Mouse (Mus musculus) intestine, embryonic 15.5 days (tissue): Measurements from ENCODE around the gene Itpr2. TPM values are rescaled to one million over a fixed set of nuclear protein-coding genes. Genes with fewer than 3 reads are reported as not detected.

Experiments used
- ATAC-seq: fragments of 200-750 bp; cut with Nextera tagmentation; 2 replicates; pipeline ENCODE4 v1.8.0; 2017; ENCODE audit warnings: moderate TSS enrichment, moderate library complexity
- H3K27ac ChIP-seq: fragments of 300-500 bp; sonication (generic); 2 replicates; pipeline ENCODE4 v1.5.1; 2015; ENCODE audit warnings: mild to moderate bottlenecking, inconsistent platforms
- H3K27me3 ChIP-seq: fragments of 300-500 bp; sonication (generic); replicated peaks from 2 replicates; pipeline ENCODE4 v1.6.1; 2015; ENCODE audit warnings: inconsistent platforms
- H3K36me3 ChIP-seq: fragments of 300-500 bp; sonication (generic); 2 replicates; pipeline ENCODE4 v1.6.1; 2015; ENCODE audit warnings: inconsistent platforms
- H3K4me1 ChIP-seq: fragments of 300-500 bp; sonication (generic); replicated peaks from 2 replicates; pipeline ENCODE4 v1.6.1; 2015; ENCODE audit warnings: inconsistent platforms
- H3K4me2 ChIP-seq: fragments of 300-500 bp; sonication (generic); replicated peaks from 2 replicates; pipeline ENCODE4 v1.6.1; 2015; ENCODE audit warnings: mild to moderate bottlenecking, inconsistent platforms
- H3K4me3 ChIP-seq: fragments of 300-500 bp; sonication (generic); replicated peaks from 2 replicates; pipeline ENCODE4 v1.5.1; 2015; ENCODE audit warnings: inconsistent platforms
- H3K9ac ChIP-seq: fragments of 300-500 bp; sonication (generic); 2 replicates; pipeline ENCODE4 v1.6.1; 2015; ENCODE audit warnings: inconsistent platforms
- H3K9me3 ChIP-seq: fragments of 300-500 bp; sonication (generic); 2 replicates; pipeline ENCODE4 v1.6.1; 2016; ENCODE audit warnings: inconsistent platforms
- WGBS: fragments of 180-500 bp; shearing (Covaris S2); methylation state at CpG from one replicate; pipeline ENCODE4 v1.1.7; 2015; 5-methylcytosine and 5-hydroxymethylcytosine counted together
- polyA plus RNA-seq: library from polyadenylated mRNA; unstranded; fragments of >200 nt; fragmentation: Nextera tagmentation; extraction: Ambion mirVana; gene quantifications from 2 replicates; pipeline ENCODE4 v1.2.1, GENCODE M21; 2015

Gene Itpr2
- polyA plus RNA-seq, 1 experiment from 2014 or later = 8.8 TPM

DNA sequence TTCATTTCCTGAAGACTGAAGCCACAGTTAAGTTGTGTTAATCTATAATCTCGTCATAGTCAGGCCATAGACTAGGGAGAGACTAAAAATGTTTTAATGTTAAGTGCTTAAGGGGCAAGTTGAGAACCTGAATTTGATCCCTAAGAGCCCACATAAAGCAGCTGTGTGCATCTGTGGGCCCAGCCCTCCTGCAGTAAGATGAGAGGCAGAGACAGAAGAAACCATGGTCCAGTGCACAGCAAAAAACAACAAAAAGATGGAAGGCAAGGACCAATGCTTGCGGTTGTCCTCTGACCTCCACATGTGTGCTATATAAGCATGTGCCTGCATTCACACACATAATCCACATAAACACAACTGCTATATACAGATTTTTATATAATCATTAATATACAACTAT, 191.8 kb downstream of the Itpr2 start:
- Histone ChIP-seq H3K36me3 (no peaks in the 10 kb centered on the region), H3K4me3 (no peak overlapping the region), H3K9ac (no peak overlapping the region), H3K4me2 (no peak overlapping the region), H3K27ac (no peak overlapping the region), H3K9me3 (no peaks in the 10 kb centered on the region), H3K4me1 (no peaks in the 10 kb centered on the region; the same call in 1 of the 2 replicates), H3K27me3 (no peaks in the 10 kb centered on the region)
- WGBS = 64% methylated on average over 2 of the region's 2 CpGs
- ATAC-seq = no peak

DNA sequence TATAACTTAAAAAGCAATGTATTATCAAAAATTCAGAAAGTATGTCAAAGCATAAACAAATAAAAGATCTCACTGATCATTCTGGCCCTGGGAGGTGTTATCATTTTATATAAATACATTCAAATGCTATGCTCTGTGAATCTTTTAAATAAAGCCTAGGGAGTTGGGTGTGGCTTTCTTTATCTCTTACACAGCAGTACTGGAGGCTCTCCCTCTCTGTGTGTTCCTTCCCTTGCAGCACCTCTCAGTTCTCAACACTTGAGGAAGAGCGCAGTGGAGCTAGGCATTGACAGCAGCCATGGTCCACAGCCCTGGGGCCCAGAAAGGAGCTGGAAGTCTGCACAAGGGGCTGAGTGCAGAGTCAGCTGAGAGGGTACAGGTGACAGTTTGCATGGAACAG, 192.7 kb downstream of the Itpr2 start:
- 0 out of 2 replicates have a peak, but pooled peaks have one; percentile 39 for ATAC-seq
- no peak overlapping the region for H3K4me3 ChIP-seq
- H3K4me2 ChIP-seq = no peak overlapping the region
- H3K27me3 ChIP-seq = no peaks in the 10 kb centered on the region
- H3K9me3 ChIP-seq = no peaks in the 10 kb centered on the region
- no peak overlapping the region for H3K27ac ChIP-seq
- no peaks in the 10 kb centered on the region for H3K36me3 ChIP-seq
- H3K9ac ChIP-seq = no peak overlapping the region
- WGBS = 58% methylated on average over 1 of the region's 1 CpGs
- no peaks in the 10 kb centered on the region; the same call in 1 of the 2 replicates for H3K4me1 ChIP-seq

GRCm38 (mm10) chr6:146305995-146306394, 196.0 kb downstream of the Itpr2 start:
- H3K27ac ChIP-seq = no peak overlapping the region
- no peaks in the 10 kb centered on the region for H3K9me3 ChIP-seq
- ATAC-seq = no peak
- H3K4me2 ChIP-seq = no peak overlapping the region
- 74% methylated on average over 3 of the region's 3 CpGs for WGBS
- no peaks in the 10 kb centered on the region; the same call in 1 of the 2 replicates for H3K4me1 ChIP-seq
- H3K36me3 ChIP-seq = no peaks in the 10 kb centered on the region
- no peak overlapping the region for H3K4me3 ChIP-seq
- H3K27me3 ChIP-seq = no peaks in the 10 kb centered on the region
- no peak overlapping the region for H3K9ac ChIP-seq

DNA sequence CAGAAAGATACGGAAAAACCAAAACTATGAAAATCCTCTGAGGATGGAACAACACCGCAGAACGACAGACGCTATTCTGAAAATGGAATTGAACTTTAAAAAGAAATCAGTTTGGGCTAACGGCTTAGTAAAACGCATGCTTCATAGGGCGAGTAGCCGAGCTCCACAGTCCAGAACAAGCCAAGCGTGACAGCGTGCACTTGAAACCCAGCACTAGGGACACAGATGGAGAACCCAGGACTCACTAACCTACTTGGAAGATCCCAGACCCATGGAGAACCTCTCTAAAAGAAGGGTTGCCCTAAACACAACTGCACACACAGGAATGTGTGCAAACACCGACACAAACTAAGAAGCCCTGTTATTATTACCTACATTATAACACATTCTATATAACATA, 197.9 kb downstream of the Itpr2 start:
- no peak for ATAC-seq
- Histone ChIP-seq H3K4me1 (no peaks in the 10 kb centered on the region), H3K27me3 (no peaks in the 10 kb centered on the region), H3K4me3 (no peak overlapping the region), H3K27ac (no peak overlapping the region), H3K9me3 (no peaks in the 10 kb centered on the region), H3K9ac (no peak overlapping the region), H3K36me3 (no peaks in the 10 kb centered on the region), H3K4me2 (no peak overlapping the region)
- WGBS = 95% methylated on average over 11 of the region's 11 CpGs

DNA sequence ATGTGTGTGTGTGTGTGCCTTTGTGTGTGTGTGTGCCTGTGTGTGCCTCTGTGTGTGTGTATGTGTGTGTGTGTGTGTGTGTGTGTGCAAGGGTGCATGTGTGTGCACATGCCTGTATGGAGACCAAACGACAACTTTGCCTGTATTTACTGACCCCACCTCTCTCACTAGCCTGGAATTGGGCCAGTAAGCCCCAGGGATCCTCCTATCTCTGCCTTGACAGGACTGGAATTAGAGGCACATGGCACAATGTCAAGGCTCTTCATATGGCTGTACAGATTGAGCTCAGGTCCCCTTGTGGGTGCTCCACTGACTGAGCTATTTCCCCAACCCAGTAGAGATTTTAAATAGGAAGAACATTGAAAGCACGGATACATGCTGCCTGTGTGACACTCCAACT, 198.7 kb downstream of the Itpr2 start:
- H3K9me3 ChIP-seq = no peaks in the 10 kb centered on the region
- no peaks in the 10 kb centered on the region for H3K4me1 ChIP-seq
- ATAC-seq = no peak
- no peaks in the 10 kb centered on the region for H3K27me3 ChIP-seq
- no peak overlapping the region for H3K9ac ChIP-seq
- H3K4me3 ChIP-seq = no peak overlapping the region
- H3K4me2 ChIP-seq = no peak overlapping the region
- H3K27ac ChIP-seq = no peak overlapping the region
- H3K36me3 ChIP-seq = no peaks in the 10 kb centered on the region
- 78% methylated on average over 2 of the region's 2 CpGs for WGBS

DNA sequence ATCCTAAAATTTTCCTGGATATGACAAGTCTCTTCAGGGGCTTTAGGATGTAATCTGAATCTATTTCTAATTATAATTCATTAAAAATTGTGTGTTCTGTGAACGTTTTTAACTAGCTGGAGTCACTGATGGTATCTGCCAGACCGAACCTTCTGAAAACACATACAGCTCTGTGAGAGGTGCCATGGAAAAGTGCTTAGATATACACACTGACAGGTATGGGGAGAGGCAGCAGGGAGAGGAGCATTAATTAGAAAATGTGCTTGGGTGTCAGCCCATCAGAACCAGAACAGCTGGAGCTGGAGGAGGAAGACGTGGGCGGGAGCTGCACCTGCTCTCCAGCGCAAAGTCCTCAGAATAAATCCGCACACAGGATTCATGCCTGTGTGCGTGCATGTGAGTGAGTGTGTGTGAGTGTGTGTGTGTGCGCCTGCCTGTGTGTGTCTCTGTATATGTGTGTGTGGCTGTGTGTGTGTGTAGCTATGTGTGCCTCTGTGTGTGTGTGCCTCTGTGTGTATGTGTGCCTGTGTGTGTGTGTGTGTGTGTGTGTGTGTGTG, 199.4 kb downstream of the Itpr2 start:
- Histone ChIP-seq H3K4me1 (no peaks in the 10 kb centered on the region), H3K36me3 (no peaks in the 10 kb centered on the region), H3K4me3 (no peak overlapping the region), H3K9me3 (no peaks in the 10 kb centered on the region), H3K27ac (no peak overlapping the region), H3K4me2 (no peak overlapping the region), H3K27me3 (no peaks in the 10 kb centered on the region), H3K9ac (no peak overlapping the region)
- whole genome bisulfite sequencing = 79% methylated on average over 8 of the region's 8 CpGs
- ATAC-seq = no peak

- no peaks in the 10 kb centered on the region for H3K36me3 ChIP-seq
- no peaks in the 10 kb centered on the region for H3K4me1 ChIP-seq
- ATAC-seq = no peak
- no peak overlapping the region for H3K9ac ChIP-seq
- H3K4me2 ChIP-seq = no peak overlapping the region
- no peaks in the 10 kb centered on the region for H3K9me3 ChIP-seq
- no peak overlapping the region for H3K27ac ChIP-seq
- H3K27me3 ChIP-seq = no peaks in the 10 kb centered on the region
- H3K4me3 ChIP-seq = no peak overlapping the region
- 81% methylated on average over 3 of the region's 3 CpGs for WGBS
These were observed 199.9 kb downstream of the Itpr2 start for GRCm38 (mm10) chr6:146302101-146302500.

- Histone ChIP-seq H3K9ac (no peak overlapping the region), H3K27me3 (no peaks in the 10 kb centered on the region), H3K27ac (no peak overlapping the region), H3K9me3 (no peaks in the 10 kb centered on the region), H3K36me3 (no peaks in the 10 kb centered on the region), H3K4me1 (no peaks in the 10 kb centered on the region), H3K4me2 (no peak overlapping the region), H3K4me3 (no peak overlapping the region)
- ATAC-seq = no peak
These were observed 201.1 kb downstream of the Itpr2 start for GRCm38 (mm10) chr6:146300961-146301360.

GRCm38 (mm10) chr6:146298712-146299111, 203.3 kb downstream of the Itpr2 start:
- Histone ChIP-seq H3K9ac (no peak overlapping the region), H3K4me3 (no peak overlapping the region), H3K4me2 (no peak overlapping the region), H3K36me3 (no peaks in the 10 kb centered on the region), H3K4me1 (no peaks in the 10 kb centered on the region), H3K9me3 (no peaks in the 10 kb centered on the region), H3K27ac (no peak overlapping the region), H3K27me3 (no peaks in the 10 kb centered on the region)
- no peak for ATAC-seq

GRCm38 (mm10) chr6:146291036-146291435, 211.0 kb downstream of the Itpr2 start:
- no peaks in the 10 kb centered on the region for H3K4me1 ChIP-seq
- WGBS = 90% methylated on average over 10 of the region's 10 CpGs
- H3K27me3 ChIP-seq = no peaks in the 10 kb centered on the region
- no peak overlapping the region for H3K9ac ChIP-seq
- H3K36me3 ChIP-seq = no peaks in the 10 kb centered on the region
- no peak overlapping the region for H3K27ac ChIP-seq
- no peak overlapping the region for H3K4me2 ChIP-seq
- H3K9me3 ChIP-seq = no peaks in the 10 kb centered on the region
- no peak overlapping the region for H3K4me3 ChIP-seq
- no peak for ATAC-seq

GRCm38 (mm10) chr6:146289801-146290200, 212.2 kb downstream of the Itpr2 start:
- Histone ChIP-seq H3K4me1 (peaks cover 8% of the 10 kb centered on the region), H3K27me3 (no peaks in the 10 kb centered on the region), H3K9me3 (no peaks in the 10 kb centered on the region), H3K36me3 (no peaks in the 10 kb centered on the region), H3K4me3 (no peak overlapping the region), H3K9ac (no peak overlapping the region), H3K4me2 (no peak overlapping the region), H3K27ac (no peak overlapping the region)
- ATAC-seq = no peak
- 52% methylated on average over 10 of the region's 10 CpGs for WGBS

GRCm38 (mm10) chr6:146288266-146288665, 213.8 kb downstream of the Itpr2 start:
- H3K4me3 ChIP-seq = no peak overlapping the region
- no peak for ATAC-seq
- H3K4me2 ChIP-seq = no peak overlapping the region
- H3K9me3 ChIP-seq = no peaks in the 10 kb centered on the region
- 88% methylated on average over 5 of the region's 5 CpGs for WGBS
- H3K27me3 ChIP-seq = no peaks in the 10 kb centered on the region
- no peaks in the 10 kb centered on the region for H3K36me3 ChIP-seq
- H3K4me1 ChIP-seq = peaks cover 19% of the 10 kb centered on the region
- H3K27ac ChIP-seq = no peak overlapping the region
- no peak overlapping the region for H3K9ac ChIP-seq

DNA sequence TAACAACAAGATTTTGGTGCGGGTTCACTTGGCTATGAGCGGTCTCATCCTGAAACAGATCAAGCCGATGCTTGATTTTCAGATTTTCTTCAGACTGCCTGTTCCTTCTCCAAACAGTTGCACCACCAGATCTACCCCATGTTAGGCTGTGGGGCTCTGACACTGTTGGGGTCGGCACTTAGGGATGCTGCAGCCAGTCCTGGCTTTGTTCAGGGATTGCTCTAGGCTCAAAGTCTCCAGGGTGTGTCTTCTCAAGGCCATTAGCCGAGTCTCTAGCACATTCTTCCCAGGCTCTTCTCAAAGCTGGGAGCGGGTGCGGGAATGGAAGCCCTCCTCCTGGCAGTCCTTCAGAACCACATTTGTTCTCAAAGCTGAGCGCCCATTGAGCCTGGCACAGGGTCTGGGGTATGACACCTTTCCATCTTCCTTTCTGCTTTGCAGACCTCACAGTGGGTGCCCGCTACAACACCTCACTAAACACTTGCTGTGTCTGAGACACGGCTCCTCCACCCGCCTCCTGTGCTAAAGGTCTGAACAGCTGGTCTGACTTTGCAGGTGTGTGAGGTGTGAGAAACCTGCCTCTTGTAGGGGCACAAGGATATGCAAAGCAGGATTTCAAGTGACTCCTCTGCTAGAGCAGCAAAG, 217.0 kb downstream of the Itpr2 start:
- no peak overlapping the region for H3K9ac ChIP-seq
- H3K4me2 ChIP-seq = no peak overlapping the region
- no peaks in the 10 kb centered on the region for H3K27me3 ChIP-seq
- H3K4me1 ChIP-seq = peaks cover 19% of the 10 kb centered on the region
- no peaks in the 10 kb centered on the region for H3K36me3 ChIP-seq
- H3K4me3 ChIP-seq = no peak overlapping the region
- H3K9me3 ChIP-seq = no peaks in the 10 kb centered on the region
- ATAC-seq = peak; percentile 56
- H3K27ac ChIP-seq = no peak overlapping the region
- WGBS = 75% methylated on average over 11 of the region's 11 CpGs
